Mouse (Mus musculus): ENCODE measurements around the gene Nudt9.

Gene Nudt9

GRCm38 (mm10) chr5:104039154-104039932 lies 6.8 kb upstream of the Nudt9 start:
- peak; percentile 33 for DNase-seq

- no peak for DNase-seq
These were observed 3.2 kb upstream of the Nudt9 start for GRCm38 (mm10) chr5:104042906-104043305.

- peak; percentile 57 for DNase-seq
These were observed 2.4 kb upstream of the Nudt9 start for GRCm38 (mm10) chr5:104043704-104044103.

- DNase-seq, result peak; percentile 36
These were observed 1.3 kb downstream of the Nudt9 start for GRCm38 (mm10) chr5:104047200-104048105.

GRCm38 (mm10) chr5:104048139-104048538 lies 2.0 kb downstream of the Nudt9 start:
- DNase-seq, result peak; percentile 30

GRCm38 (mm10) chr5:104052956-104053355 lies 6.8 kb downstream of the Nudt9 start:
- peak; percentile 81 for DNase-seq

- DNase-seq, result peak; percentile 63
These were observed 8.8 kb downstream of the Nudt9 start for GRCm38 (mm10) chr5:104054938-104055337.

GRCm38 (mm10) chr5:104055816-104056215 lies 9.7 kb downstream of the Nudt9 start:
- peak; percentile 41 for DNase-seq

- DNase-seq, result no peak
These were observed 10.2 kb downstream of the Nudt9 start for GRCm38 (mm10) chr5:104056295-104056694.

- DNase-seq, result peak; percentile 54
These were observed 11.9 kb downstream of the Nudt9 start for GRCm38 (mm10) chr5:104058021-104058420.

GRCm38 (mm10) chr5:104059628-104060027 lies 13.5 kb downstream of the Nudt9 start:
- DNase-seq, result no peak

- no peak for DNase-seq
These were observed 14.3 kb downstream of the Nudt9 start for GRCm38 (mm10) chr5:104060429-104060828.

GRCm38 (mm10) chr5:104061936-104062772 lies 16.0 kb downstream of the Nudt9 start:
- DNase-seq, result no peak

GRCm38 (mm10) chr5:104062773-104063551 lies 16.9 kb downstream of the Nudt9 start:
- DNase-seq, result peak; percentile 81

GRCm38 (mm10) chr5:104068751-104069150 lies 22.6 kb downstream of the Nudt9 start:
- peak; percentile 30 for DNase-seq

- DNase-seq, result no peak
These were observed 24.9 kb downstream of the Nudt9 start for GRCm38 (mm10) chr5:104071048-104071447.

GRCm38 (mm10) chr5:104072272-104072886 lies 26.3 kb downstream of the Nudt9 start:
- no peak for DNase-seq

GRCm38 (mm10) chr5:104073602-104074001 lies 27.5 kb downstream of the Nudt9 start:
- no peak for DNase-seq

GRCm38 (mm10) chr5:104074388-104074787 lies 28.3 kb downstream of the Nudt9 start:
- peak; percentile 76 for DNase-seq

GRCm38 (mm10) chr5:104076361-104076760 lies 30.3 kb downstream of the Nudt9 start:
- DNase-seq, result no peak

- DNase-seq, result no peak
These were observed 31.4 kb downstream of the Nudt9 start, which contains the start of gene Gm17660 for GRCm38 (mm10) chr5:104077508-104077907. Gene Gm17660, minus strand, starts transcription at chr5:104077608.
